In the genomic region with DNA sequence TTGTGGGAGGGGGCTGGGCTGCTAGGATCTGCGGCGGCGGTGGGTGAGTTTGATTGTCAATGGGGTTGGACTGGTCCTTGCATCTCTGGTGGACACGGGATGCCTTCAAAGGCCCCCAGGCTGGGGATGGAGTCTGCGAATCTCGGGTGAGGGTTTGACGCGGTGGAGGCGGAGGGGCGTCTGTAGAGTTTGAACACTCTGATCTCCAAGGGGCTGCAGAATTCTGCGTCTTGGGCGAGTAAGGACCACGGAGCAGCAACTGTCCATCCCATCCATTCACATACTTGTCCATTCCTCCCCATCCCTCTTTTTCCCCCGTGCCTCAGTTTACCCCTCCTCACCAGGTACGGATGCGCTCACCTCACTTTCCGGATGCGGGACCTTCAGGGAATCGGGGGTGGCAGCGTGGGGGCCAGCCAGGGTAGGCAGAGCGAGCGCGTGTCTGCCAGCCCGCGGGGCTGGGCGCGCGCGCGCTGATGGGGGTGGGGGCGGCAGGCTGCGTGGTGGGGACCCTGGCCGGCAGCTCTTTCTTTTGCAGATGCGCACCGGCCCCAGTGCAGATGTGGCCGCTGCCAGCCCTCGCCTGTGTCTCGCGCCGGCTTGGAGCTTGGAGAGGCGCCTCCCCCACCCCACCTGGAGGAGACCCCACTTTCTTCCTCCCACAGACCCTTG, we compare ENCODE assay signal across 8 mouse cellular contexts. TPM values are rescaled to one million over a fixed set of nuclear protein-coding genes. Genes with fewer than 3 reads are reported as not detected.
DNase-seq lines count a peak whose midpoint lies in the region; ATAC-seq and TF ChIP-seq lines count a peak whose summit lies in the region.

A gene (minus strand): TSS at position 452 of the 672 bp plus-strand sequence.

- no peak for TF ChIP-seq POLR2A in cerebellum, adult 2 months (IDR thresholded peaks at IDR 0.05; ENCODE audit: borderline replicate concordance, insufficient read depth, low read length)

- H3K27ac ChIP-seq in cerebellum, adult 2 months (ENCODE audit: insufficient read depth, low read length): no peak within 1 kb of the TSS
- H3K27ac ChIP-seq in neural tube, embryonic 11.5 days (ENCODE audit: low read depth, low read length): no peak within 1 kb of the TSS
- no peak within 1 kb of the TSS for H3K27ac ChIP-seq in limb, embryonic 12.5 days
- no peak within 1 kb of the TSS for H3K27ac ChIP-seq in stomach, embryonic 15.5 days

- no peak for DNase-seq in cerebellum, adult 2 months
- no peak for DNase-seq in cerebellum, adult 11 months
- no peak for DNase-seq in neural tube, embryonic 11.5 days (ENCODE audit: low spot score)
- DNase-seq in neural tube, embryonic 10.5 days (ENCODE audit: extremely low spot score, low spot score): no peak
- DNase-seq in adrenal gland, adult (ENCODE audit: inconsistent age in 2 of 2, low spot score in 1 of 2): no peak
- no peak for DNase-seq in urinary bladder, postnatal 4 days (ENCODE audit: low spot score in 2 of 2)

- H3K27me3 ChIP-seq in cerebellum, adult 2 months (ENCODE audit: control insufficient read depth, insufficient read depth, low read length): peaks cover 4% of the 10 kb centered on the region; the same call in 1 of the 2 replicates
- peaks cover 21% of the 10 kb centered on the region for H3K27me3 ChIP-seq in neural tube, embryonic 11.5 days (ENCODE audit: control insufficient read depth, insufficient read depth, low read length)
- H3K27me3 ChIP-seq in limb, embryonic 12.5 days: peaks cover 88% of the 10 kb centered on the region
- peaks cover 42% of the 10 kb centered on the region for H3K27me3 ChIP-seq in stomach, embryonic 15.5 days (replicated peaks)

- no peaks in the 10 kb centered on the region for H3K9me3 ChIP-seq in neural tube, embryonic 11.5 days (ENCODE audit: control insufficient read depth, low read length)
- no peaks in the 10 kb centered on the region for H3K9me3 ChIP-seq in limb, embryonic 12.5 days
- H3K9me3 ChIP-seq in stomach, embryonic 15.5 days: no peaks in the 10 kb centered on the region

- TF ChIP-seq CTCF in cerebellum, adult 2 months (IDR thresholded peaks at IDR 0.05; ENCODE audit: borderline replicate concordance, insufficient read depth, low read depth, low read length): no peak

- WGBS in cerebellum, adult 2 months: under 1% methylated on average over 41 of the region's 41 CpGs
- WGBS in neural tube, embryonic 11.5 days: under 1% methylated on average over 36 of the region's 41 CpGs
- under 1% methylated on average over 41 of the region's 41 CpGs for WGBS in limb, embryonic 12.5 days
- WGBS in stomach, embryonic 15.5 days: under 1% methylated on average over 40 of the region's 41 CpGs

- peak within 1 kb of the TSS; percentile 58 for H3K4me3 ChIP-seq in cerebellum, adult 2 months (replicated peaks; ENCODE audit: insufficient read depth, low read depth, low read length)
- H3K4me3 ChIP-seq in neural tube, embryonic 11.5 days (ENCODE audit: low read depth, low read length): peak within 1 kb of the TSS; percentile 51
- peak within 1 kb of the TSS; percentile 47 for H3K4me3 ChIP-seq in limb, embryonic 12.5 days (replicated peaks)
- peak within 1 kb of the TSS; percentile 44 for H3K4me3 ChIP-seq in stomach, embryonic 15.5 days (replicated peaks)

- ATAC-seq in neural tube, embryonic 11.5 days (ENCODE audit: insufficient read depth, low FRiP score, low TSS enrichment): peak; percentile 46
- peak; percentile 64; the same call in 1 of the 2 replicates for ATAC-seq in limb, embryonic 12.5 days (ENCODE audit: insufficient number of reproducible peaks, insufficient read depth, low FRiP score, low TSS enrichment, low read depth)
- no peak for ATAC-seq in stomach, embryonic 15.5 days (ENCODE audit: insufficient read depth, low FRiP score, low read depth)

- peaks cover 6% of the 10 kb centered on the region; the same call in 1 of the 2 replicates for H3K4me1 ChIP-seq in cerebellum, adult 2 months (ENCODE audit: control insufficient read depth, insufficient read depth, low read length)
- H3K4me1 ChIP-seq in neural tube, embryonic 11.5 days (ENCODE audit: control insufficient read depth, insufficient read depth, low read length): peaks cover 3% of the 10 kb centered on the region; the same call in 1 of the 2 replicates
- H3K4me1 ChIP-seq in limb, embryonic 12.5 days (replicated peaks): peaks cover 24% of the 10 kb centered on the region
- peaks cover 23% of the 10 kb centered on the region for H3K4me1 ChIP-seq in stomach, embryonic 15.5 days

- peak within 1 kb of the TSS; percentile 54 for H3K9ac ChIP-seq in neural tube, embryonic 11.5 days (ENCODE audit: low read length)
- peak within 1 kb of the TSS; percentile 60 for H3K9ac ChIP-seq in limb, embryonic 12.5 days (replicated peaks)
- H3K9ac ChIP-seq in stomach, embryonic 15.5 days: no peak within 1 kb of the TSS

- H3K36me3 ChIP-seq in neural tube, embryonic 11.5 days (ENCODE audit: control insufficient read depth, insufficient read depth, low read length): no peaks in the 10 kb centered on the region
- H3K36me3 ChIP-seq in limb, embryonic 12.5 days: no peaks in the 10 kb centered on the region
- H3K36me3 ChIP-seq in stomach, embryonic 15.5 days: no peaks in the 10 kb centered on the region

- peak within 1 kb of the TSS; percentile 90 for H3K4me2 ChIP-seq in neural tube, embryonic 11.5 days (ENCODE audit: low read depth)
- H3K4me2 ChIP-seq in limb, embryonic 12.5 days: peak within 1 kb of the TSS; percentile 94
- peak within 1 kb of the TSS; percentile 87 for H3K4me2 ChIP-seq in stomach, embryonic 15.5 days

RNA-seq across cellular contexts. Expression of the gene that starts here (rescaled TPM):
- polyA plus RNA-seq in cerebellum, adult 2 months (2012; rRNA removed): 21.0 and 22.7 TPM in 2 replicates
- 3.1 and 3.2 TPM in 2 replicates for polyA plus RNA-seq in neural tube, embryonic 11.5 days (2014; fragmentation: Nextera tagmentation; extraction: Ambion mirVana)
- polyA plus RNA-seq in limb, embryonic 12.5 days (2016; fragmentation: Nextera tagmentation; extraction: Ambion mirVana): 0.12 and 0.21 TPM in 2 replicates
- 0.36 and 0.44 TPM in 2 replicates for polyA plus RNA-seq in stomach, embryonic 15.5 days (2015; fragmentation: Nextera tagmentation; extraction: Ambion mirVana)

Comparison
In these comparisons a context has a peak if more than half of its experiments do, and no peak if none do; other contexts are left out.
1. Peak in ATAC-seq, H3K4me3 ChIP-seq, H3K9ac ChIP-seq and H3K4me2 ChIP-seq in limb, embryonic 12.5 days; RNA of the gene not detected or under 1 TPM.